Mouse (Mus musculus) brown adipose tissue, adult 24 weeks (tissue): ENCODE data around the gene Rdh16f2. TPM values are rescaled to one million over a fixed set of nuclear protein-coding genes. Genes with fewer than 3 reads are reported as not detected.
"Not testable (repeated sequence)": the region's sequence is repeated elsewhere in the genome, so short reads cannot be mapped to it uniquely, and the experiment has no call there.

Experiments
- H3K27ac ChIP-seq: fragments of 200-500 bp; replicated peaks from 2 replicates; pipeline ENCODE4 v1.5.1; 2012; ENCODE audit warnings: low read depth, mild to moderate bottlenecking, low read length
- H3K4me1 ChIP-seq: fragments of 200-500 bp; 2 replicates; pipeline ENCODE4 v1.6.1; 2012; ENCODE audit warnings: low read length, mixed read lengths; ENCODE audit not compliant: control insufficient read depth, insufficient read depth, insufficient read length
- H3K4me3 ChIP-seq: fragments of 200-500 bp; 2 replicates; pipeline ENCODE4 v1.5.1; 2012; ENCODE audit warnings: low read depth, mild to moderate bottlenecking, low read length, moderate library complexity; ENCODE audit not compliant: insufficient read depth
- polyA plus RNA-seq: library from polyadenylated mRNA; stranded (reverse); fragments of >200 nt; gene quantifications from 2 replicates; pipeline ENCODE4 v1.2.4, GENCODE M21; 2012; ENCODE audit not compliant: missing spikeins, insufficient read depth, insufficient read length

Gene Rdh16f2
- polyA plus RNA-seq, 1 experiment: not detected

DNA sequence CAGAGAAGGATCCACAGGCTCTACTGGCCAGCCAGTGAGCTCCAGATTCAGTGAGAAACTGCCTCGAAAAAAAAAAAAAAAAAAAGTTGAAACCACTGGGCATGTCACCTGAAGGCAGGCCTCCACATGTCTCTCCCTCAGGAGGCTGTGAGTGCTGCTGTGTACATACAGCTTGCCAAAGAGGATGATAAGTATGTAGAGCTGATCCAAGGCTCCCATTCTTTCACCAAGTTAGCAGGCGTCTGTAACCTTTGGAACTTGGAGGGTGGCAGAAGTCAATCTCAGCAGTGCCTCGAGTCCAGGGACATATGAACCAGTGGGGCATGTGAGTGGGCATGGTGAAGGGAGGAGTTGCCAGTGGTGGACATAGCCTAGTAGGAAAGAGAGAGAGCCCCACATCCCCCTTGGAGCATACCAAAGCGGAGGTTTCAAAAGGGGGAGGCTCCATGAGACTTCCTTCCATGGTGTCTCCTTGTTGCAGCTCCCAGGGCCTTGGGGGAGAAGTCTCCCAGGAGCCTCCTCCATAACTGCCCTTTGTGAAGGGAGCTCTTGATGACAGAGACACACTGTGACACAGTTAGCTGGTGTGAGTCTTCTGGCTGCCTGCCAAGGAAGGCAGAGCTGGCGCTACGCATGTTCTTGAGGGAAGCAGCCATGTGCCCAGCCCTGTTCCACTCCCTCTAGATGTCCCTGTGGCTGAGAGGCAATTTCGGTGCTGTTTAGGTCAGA, 38.6 kb downstream of the Rdh16f2 start:
- Histone ChIP-seq H3K4me1 (no peaks in the 10 kb centered on the region), H3K27ac (no peak overlapping the region)

DNA sequence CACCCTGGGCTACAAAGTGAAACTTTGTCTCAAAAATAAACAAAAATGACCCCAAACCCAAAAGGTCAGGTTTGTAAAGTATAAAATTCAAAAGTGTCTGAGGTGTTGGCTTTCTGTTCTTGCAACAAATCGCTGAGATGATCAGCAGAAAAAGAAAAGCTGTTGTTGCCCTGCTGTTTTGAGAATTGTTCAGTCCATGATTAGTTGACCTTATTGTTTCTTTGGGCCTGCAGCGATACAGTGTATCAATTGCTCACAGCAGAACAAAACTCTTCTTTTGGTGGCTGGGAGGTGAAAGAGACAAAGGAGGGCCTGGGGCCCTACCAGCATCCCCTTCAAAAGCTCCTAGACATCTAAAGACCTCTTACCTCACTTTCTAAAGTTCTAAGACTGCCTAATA, 39.9 kb downstream of the Rdh16f2 start:
- Histone ChIP-seq H3K4me1 (no peaks in the 10 kb centered on the region), H3K4me3 (no peak overlapping the region), H3K27ac (no peak overlapping the region)

More for the DNA sequence above, 38.6 kb downstream of the Rdh16f2 start:
- no peak overlapping the region for H3K4me3 ChIP-seq

DNA sequence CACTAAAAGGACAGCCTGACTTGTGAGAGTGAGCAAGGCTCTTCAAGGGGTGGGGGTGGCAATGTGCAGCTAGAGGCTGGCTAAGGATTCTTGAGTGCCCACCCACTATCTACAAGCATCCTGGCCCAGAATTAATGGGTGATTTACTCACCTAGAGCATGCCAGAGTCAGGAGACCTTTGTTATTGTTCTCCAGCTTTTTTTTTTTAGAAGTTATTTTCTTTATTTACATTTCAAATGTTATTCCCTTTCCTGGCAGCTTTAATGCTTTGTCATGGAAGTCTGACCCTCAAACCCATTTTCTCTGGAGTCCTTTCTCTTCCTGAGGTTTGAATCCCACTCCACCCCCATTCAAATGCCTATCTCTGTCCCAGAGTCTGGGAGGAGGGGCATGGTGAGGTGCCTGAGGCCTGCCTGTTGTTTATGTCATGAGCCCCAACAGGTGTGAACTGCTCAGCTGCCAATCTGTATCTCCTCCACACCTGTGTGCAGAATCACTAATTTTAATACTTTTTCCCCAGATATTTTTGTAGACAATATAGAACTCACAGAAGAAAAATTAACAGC, 41.2 kb downstream of the Rdh16f2 start:
- Histone ChIP-seq H3K4me1 (no peaks in the 10 kb centered on the region), H3K4me3 (no peak overlapping the region), H3K27ac (no peak overlapping the region)

DNA sequence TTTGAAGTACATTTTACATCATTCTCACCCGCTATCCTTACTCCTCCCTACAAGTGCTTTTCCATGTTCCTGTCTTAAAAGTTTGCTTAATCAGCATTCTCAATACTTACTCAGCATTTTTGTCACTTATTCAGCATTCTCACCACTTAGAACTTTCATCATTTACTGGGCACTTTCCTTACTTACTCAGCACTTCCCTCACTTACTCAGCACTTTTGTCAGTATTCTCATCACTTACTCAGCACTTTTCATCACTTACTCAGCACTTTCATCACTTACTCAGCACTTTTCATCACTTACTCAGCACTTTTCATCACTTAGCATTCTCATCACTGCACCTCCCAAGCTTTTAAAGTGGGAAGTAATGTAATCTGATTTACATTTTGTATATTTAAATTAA, 49.3 kb downstream of the Rdh16f2 start:
- H3K4me3 ChIP-seq: no peak overlapping the region
- H3K4me1 ChIP-seq: no peaks in the 10 kb centered on the region
- no peak overlapping the region for H3K27ac ChIP-seq

DNA sequence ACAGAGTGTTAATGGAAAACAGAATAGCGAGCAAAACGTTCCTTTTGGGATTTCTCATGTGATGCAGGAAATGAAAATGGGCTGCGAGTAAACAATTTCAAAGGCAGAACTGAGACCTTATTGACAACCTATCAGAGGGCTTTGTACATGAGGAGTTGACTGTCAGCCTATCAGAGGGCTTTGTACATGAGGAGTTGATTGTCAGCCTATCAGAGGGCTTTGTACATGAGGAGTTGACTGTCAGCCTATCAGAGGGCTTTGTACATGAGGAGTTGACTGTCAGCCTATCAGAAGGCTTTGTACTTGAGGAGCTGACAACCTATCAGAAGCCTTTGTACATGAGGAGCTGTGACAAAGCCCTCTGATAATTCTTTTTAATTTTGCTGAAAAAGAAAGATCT, 50.9 kb downstream of the Rdh16f2 start:
- not testable (repeated sequence) for H3K4me3 ChIP-seq

DNA sequence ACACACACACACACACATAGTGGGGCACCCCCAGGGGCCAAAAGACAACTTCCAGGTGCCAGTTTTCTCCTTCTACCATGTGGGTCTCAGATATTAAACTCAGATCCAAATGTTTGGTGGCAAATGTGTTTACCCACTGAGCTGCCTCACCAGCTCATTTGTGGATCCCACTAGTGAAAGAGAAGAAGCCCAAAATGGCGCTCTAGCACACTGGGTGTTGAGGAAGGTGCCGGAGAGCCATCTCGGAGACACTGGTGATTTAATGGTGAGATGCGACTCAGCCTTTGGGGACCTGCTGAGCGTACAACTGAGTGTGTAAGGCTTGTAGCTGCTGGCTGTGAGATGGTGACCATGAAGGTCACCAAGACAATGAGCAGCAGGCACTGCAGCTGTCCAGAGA, 51.4 kb downstream of the Rdh16f2 start:
- H3K27ac ChIP-seq: no peak overlapping the region

More for the DNA sequence above, 50.9 kb downstream of the Rdh16f2 start:
- H3K4me1 ChIP-seq, H3K27ac ChIP-seq: not testable (repeated sequence)

DNA sequence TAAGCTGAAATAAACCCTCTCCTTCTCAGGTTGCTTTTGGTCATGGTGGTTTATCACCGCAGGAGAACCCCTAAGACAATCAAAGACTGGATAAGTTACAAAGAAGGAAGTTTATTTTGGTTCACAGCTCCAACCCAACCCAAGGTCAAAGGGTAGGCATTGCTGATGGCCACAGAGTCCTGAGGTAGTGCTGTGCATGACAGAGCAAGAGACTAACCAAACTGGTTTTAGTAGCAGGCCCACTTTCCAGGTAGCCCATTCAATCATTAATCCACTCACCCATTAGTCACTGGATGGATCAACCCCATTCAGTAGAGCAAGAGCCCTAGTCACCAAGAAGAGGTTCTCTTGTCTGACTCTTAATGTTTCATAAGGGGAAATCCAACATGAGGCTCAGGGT, 56.0 kb downstream of the Rdh16f2 start:
- Histone ChIP-seq H3K27ac (no peak overlapping the region), H3K4me3 (no peak overlapping the region), H3K4me1 (no peaks in the 10 kb centered on the region)

More for the DNA sequence above, 51.4 kb downstream of the Rdh16f2 start:
- Histone ChIP-seq H3K4me3 (no peak overlapping the region), H3K4me1 (no peaks in the 10 kb centered on the region)

DNA sequence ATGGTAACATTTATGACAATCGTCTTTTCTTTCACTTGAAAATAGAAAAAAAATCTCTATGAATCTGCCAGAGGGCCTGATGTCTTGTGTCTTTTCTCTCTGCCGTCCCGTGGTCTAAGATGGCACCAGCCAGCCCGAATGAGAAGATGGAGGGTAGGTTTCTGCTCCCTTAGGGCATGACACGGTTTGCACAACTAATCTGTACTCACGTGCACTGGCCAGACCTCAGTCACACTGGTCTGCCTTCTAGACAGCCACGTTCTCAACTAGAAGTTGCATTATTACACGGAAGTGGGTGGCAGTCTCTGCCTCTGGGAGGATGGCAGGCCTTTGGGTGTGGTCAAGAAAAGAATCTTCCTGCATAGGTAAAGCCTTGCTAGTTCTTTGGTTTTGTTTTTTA, 56.8 kb downstream of the Rdh16f2 start:
- H3K27ac ChIP-seq: no peak overlapping the region
- H3K4me1 ChIP-seq: no peaks in the 10 kb centered on the region
- H3K4me3 ChIP-seq: no peak overlapping the region

DNA sequence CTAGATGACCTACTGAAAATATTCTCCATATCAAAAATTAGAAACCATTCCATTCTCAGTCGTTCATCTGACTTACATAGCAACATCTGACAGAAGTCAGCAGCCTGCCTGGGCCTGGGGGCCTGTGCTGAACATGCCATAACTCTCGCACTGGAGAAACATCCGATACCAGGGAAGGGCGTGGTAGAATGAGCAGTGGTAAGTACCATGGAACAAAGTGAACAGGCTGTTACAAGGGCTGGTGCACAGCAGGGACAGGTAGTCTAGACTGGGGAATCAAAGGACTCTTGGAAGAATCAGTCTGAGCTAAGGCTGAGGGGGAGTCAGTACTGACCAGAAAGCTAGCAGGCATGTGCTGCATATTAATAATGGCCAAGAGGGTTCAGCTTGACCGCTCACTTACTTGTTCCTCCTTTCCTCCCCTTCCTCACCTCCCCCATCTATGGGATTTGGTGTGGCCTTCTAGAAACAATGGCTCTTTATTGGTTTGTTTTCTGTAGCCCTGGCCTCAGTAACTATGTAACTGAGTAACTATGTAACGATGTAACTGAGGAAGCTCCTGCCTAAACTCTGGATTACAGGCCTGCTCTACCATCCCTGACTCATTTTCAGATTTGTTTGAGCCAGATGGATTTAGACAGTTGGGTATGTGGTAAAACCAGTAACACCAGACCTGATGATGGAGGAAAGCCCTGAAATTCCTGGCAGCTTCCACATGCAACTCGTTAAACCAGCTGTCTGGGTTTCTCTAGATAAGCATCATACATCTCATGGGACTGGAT, 58.5 kb downstream of the Rdh16f2 start:
- H3K4me3 ChIP-seq: no peak overlapping the region
- no peaks in the 10 kb centered on the region for H3K4me1 ChIP-seq
- no peak overlapping the region for H3K27ac ChIP-seq

Other genes with a start within 250 kb of the Rdh16f2 start
- gene Lrp1, start 245.3 kb upstream of the Rdh16f2 start, polyA plus RNA-seq: 43.8 and 47.2 TPM in 2 replicates
- gene Stat6, start 223.5 kb upstream of the Rdh16f2 start, polyA plus RNA-seq: 24.7 and 28.8 TPM in 2 replicates
- 1.0 and 2.5 TPM in 2 replicates for gene Nemp1, start 199.6 kb upstream of the Rdh16f2 start, polyA plus RNA-seq
- 4.2 and 6.3 TPM in 2 replicates for gene Nab2, start 197.9 kb upstream of the Rdh16f2 start, polyA plus RNA-seq
- not detected in 2 replicates for gene Myo1a, start 161.3 kb upstream of the Rdh16f2 start, polyA plus RNA-seq
- gene Tac2, start 142.0 kb upstream of the Rdh16f2 start, polyA plus RNA-seq: not detected in 2 replicates
- 2.7 and 3.3 TPM in 2 replicates for gene Zbtb39, start 126.9 kb upstream of the Rdh16f2 start, polyA plus RNA-seq
- 1.5 TPM in 2 replicates for gene Gpr182, start 114.7 kb upstream of the Rdh16f2 start, polyA plus RNA-seq
- not detected in 2 replicates for gene Rdh1, start 106.8 kb upstream of the Rdh16f2 start, polyA plus RNA-seq
- gene Rdh16f1, start 106.7 kb upstream of the Rdh16f2 start, polyA plus RNA-seq: not detected in 2 replicates
- not detected in 2 replicates for gene Rdh9, start 90.1 kb upstream of the Rdh16f2 start, polyA plus RNA-seq
- gene Rdh16, start 65.3 kb upstream of the Rdh16f2 start, polyA plus RNA-seq: 0.52 TPM in 1 of 2 replicates, not detected in the other
- not detected in 2 replicates for gene Rdh19, start 16.5 kb upstream of the Rdh16f2 start, polyA plus RNA-seq
- gene Rdh7, start 22.3 kb downstream of the Rdh16f2 start, polyA plus RNA-seq: 3.7 TPM in 1 of 2 replicates, not detected in the other
- not detected in 2 replicates for gene Sdr9c7, start 32.0 kb downstream of the Rdh16f2 start, polyA plus RNA-seq
- not detected in 2 replicates for gene Hsd17b6, start 141.1 kb downstream of the Rdh16f2 start, polyA plus RNA-seq
- 3.0 and 4.1 TPM in 2 replicates for gene Prim1, start 148.7 kb downstream of the Rdh16f2 start, polyA plus RNA-seq
- 592 and 593 TPM in 2 replicates for gene Naca, start 169.1 kb downstream of the Rdh16f2 start, polyA plus RNA-seq
- gene Ptges3, start 192.5 kb downstream of the Rdh16f2 start, polyA plus RNA-seq: 107 and 147 TPM in 2 replicates
- 9,036 and 9,352 TPM in 2 replicates for gene Atp5b, start 216.8 kb downstream of the Rdh16f2 start, polyA plus RNA-seq
- 15.1 and 16.0 TPM in 2 replicates for gene Baz2a, start 225.1 kb downstream of the Rdh16f2 start, polyA plus RNA-seq